In genomic region chr11:43404150-43404807, GRCm38 (mm10) we compare ENCODE assay signal across 26 mouse cellular contexts.
"Had no signal": no experiment of that assay in that cellular context is flagged by ENCODE, and none has a peak within 500 bp of the region (broad histone marks: within the 10 kb centered on the region; RNA-seq: fewer than 3 reads in every experiment).

No protein-coding gene starts in this region.

- H3K9me3 ChIP-seq: limb, embryonic 13.5 days; liver, embryonic 12.5 days; liver, embryonic 15.5 days; lung, embryonic 15.5 days had no signal

- H3K4me2 ChIP-seq: kidney, embryonic 15.5 days; limb, embryonic 13.5 days; liver, embryonic 12.5 days; liver, embryonic 15.5 days; lung, embryonic 15.5 days; midbrain, embryonic 13.5 days; neural tube, embryonic 13.5 days had no signal

- H3K27me3 ChIP-seq: kidney, embryonic 15.5 days; limb, embryonic 13.5 days; liver, embryonic 12.5 days; liver, embryonic 15.5 days; lung, embryonic 15.5 days; megakaryocyte, embryonic 14.5 days; midbrain, embryonic 13.5 days; neural tube, embryonic 13.5 days had no signal

- H3K4me3 ChIP-seq: kidney, embryonic 15.5 days; left cerebral cortex, adult 2 months; limb, embryonic 13.5 days; liver, embryonic 12.5 days; liver, embryonic 15.5 days; lung, embryonic 15.5 days; megakaryocyte, embryonic 14.5 days; midbrain, embryonic 10.5 days; midbrain, embryonic 13.5 days; myocyte; neural tube, embryonic 13.5 days had no signal

- DNase-seq: kidney, adult 11 months; kidney, adult 8-10 months; kidney, postnatal 10 days; kidney, postnatal 36 days; layer of hippocampus, postnatal 36 days; left cerebral cortex, postnatal 4 days; liver; lung, adult 18-20 months; lung, postnatal 10 days; lung, postnatal 36 days; retina, postnatal 1 day; right cerebral cortex, postnatal 25 days; thymus, adult 2 months; thymus, postnatal 25 days had no signal

- H3K9ac ChIP-seq: kidney, embryonic 15.5 days; limb, embryonic 13.5 days; liver, embryonic 12.5 days; liver, embryonic 15.5 days; lung, embryonic 15.5 days; midbrain, embryonic 13.5 days; neural tube, embryonic 13.5 days had no signal

- H3K36me3 ChIP-seq: kidney, embryonic 15.5 days; limb, embryonic 13.5 days; liver, embryonic 12.5 days; liver, embryonic 15.5 days; lung, embryonic 15.5 days; midbrain, embryonic 10.5 days; midbrain, embryonic 13.5 days; neural tube, embryonic 13.5 days had no signal

- H3K27ac ChIP-seq: kidney, embryonic 15.5 days; left cerebral cortex, adult 2 months; limb, embryonic 13.5 days; liver, embryonic 12.5 days; liver, embryonic 15.5 days; lung, embryonic 15.5 days; midbrain, embryonic 10.5 days; midbrain, embryonic 13.5 days; neural tube, embryonic 13.5 days had no signal

- ATAC-seq: liver, embryonic 12.5 days; midbrain, embryonic 13.5 days; midbrain, embryonic 16.5 days had no signal

- H3K4me1 ChIP-seq: kidney, embryonic 15.5 days; limb, embryonic 13.5 days; liver, embryonic 12.5 days; liver, embryonic 15.5 days; lung, embryonic 15.5 days; midbrain, embryonic 10.5 days; midbrain, embryonic 13.5 days; neural tube, embryonic 13.5 days had no signal
